Mouse (Mus musculus) MEL (cell line): Measurements from ENCODE around the gene Ankrd36.
A peak's percentile ranks its signal among the peaks of the same experiment; 100 is the strongest.

Experiments
- CHD2 ChIP-seq: IDR thresholded peaks from 2 replicates; pipeline ENCODE4 v1.6.1; 2011; ENCODE audit warnings: low read length, improper control_type of control experiment
- CTCF ChIP-seq, 3 experiments: IDR thresholded peaks in 2 of 3; conservative IDR thresholded peaks in 1 of 3; 2 replicates each; pipeline ENCODE4 v1.5.1; 2011 to 2012; ENCODE audit warnings: low read length in 3 of 3, low read depth in 2 of 3, mild to moderate bottlenecking in 2 of 3, improper control_type of control experiment in 1 of 3, inconsistent platforms in 1 of 3, mixed read lengths in 1 of 3, moderate library complexity in 1 of 3; ENCODE audit not compliant: control insufficient read depth in 1 of 3, insufficient read depth in 1 of 3, poor library complexity in 1 of 3, severe bottlenecking in 1 of 3
- EP300 ChIP-seq, 2 experiments: IDR thresholded peaks; 2 replicates each; pipeline ENCODE4 v1.6.1; 2011; ENCODE audit warnings: improper control_type of control experiment in 2 of 2, low read length in 2 of 2, low read depth in 1 of 2, mild to moderate bottlenecking in 1 of 2
- GABPA ChIP-seq: IDR thresholded peaks from 2 replicates; pipeline ENCODE4 v1.6.1; 2012; ENCODE audit warnings: low read depth, mild to moderate bottlenecking, inconsistent platforms, low read length, improper control_type of control experiment, moderate library complexity
- GATA1 ChIP-seq: IDR thresholded peaks from 2 replicates; pipeline ENCODE4 v1.6.1; 2011; ENCODE audit warnings: low read depth, low read length, improper control_type of control experiment
- MAX ChIP-seq: IDR thresholded peaks from 2 replicates; pipeline ENCODE4 v1.6.1; 2011; ENCODE audit warnings: low read length, improper control_type of control experiment
- MXI1 ChIP-seq: IDR thresholded peaks from 2 replicates; pipeline ENCODE4 v1.6.1; 2011; ENCODE audit warnings: mild to moderate bottlenecking, low read depth, low read length, improper control_type of control experiment
- POLR2A ChIP-seq, 2 experiments: IDR thresholded peaks; 2 replicates each; pipeline ENCODE4 v1.6.1; 2011 to 2012; ENCODE audit warnings: low read length in 2 of 2, mild to moderate bottlenecking in 2 of 2, control low read depth in 1 of 2, improper control_type of control experiment in 1 of 2, low read depth in 1 of 2, moderate library complexity in 1 of 2; ENCODE audit not compliant: control insufficient read depth in 1 of 2, insufficient read depth in 1 of 2, poor library complexity in 1 of 2
- POLR2AphosphoS2 ChIP-seq: IDR thresholded peaks from 2 replicates; pipeline ENCODE4 v1.6.1; 2011; ENCODE audit warnings: low read length, improper control_type of control experiment
- POLR2AphosphoS5 ChIP-seq: IDR thresholded peaks from 2 replicates; pipeline ENCODE4 v1.6.1; 2012; ENCODE audit warnings: low read depth, borderline replicate concordance, mild to moderate bottlenecking, inconsistent platforms, low read length, moderate library complexity, mixed read lengths
- ZC3H11A ChIP-seq: IDR thresholded peaks from 2 replicates; pipeline ENCODE4 v1.6.1; 2012; ENCODE audit warnings: low read depth, mild to moderate bottlenecking, inconsistent platforms, low read length, improper control_type of control experiment

GRCm38 (mm10) chr11:5541799-5542481 is 27.5 kb upstream of the Ankrd36 start, which contains the start of gene Ccdc117:
- peak; percentile 60 to 62 for TF ChIP-seq EP300 (IDR thresholded peaks at IDR 0.05; ENCODE audit: low read depth in 1 of 2, low read length in 2 of 2)
- peak in 2 of 3 experiments; percentile 4 to 24; a peak in 2 of 6 replicates for TF ChIP-seq CTCF (IDR thresholded peaks at IDR 0.05 in 2 of 3, conservative IDR thresholded peaks at IDR 0.05 in 1 of 3; ENCODE audit: control insufficient read depth in 1 of 3, insufficient read depth in 1 of 3, low read depth in 2 of 3, low read length in 3 of 3, poor library complexity in 1 of 3, severe bottlenecking in 1 of 3)
- TF ChIP-seq GABPA, result 0 out of 2 replicates have a peak, but pooled peaks have one; percentile 63
- peak; percentile 83 for TF ChIP-seq MAX
- TF ChIP-seq MXI1, result peak; percentile 89
- peak; percentile 90 for TF ChIP-seq GATA1
- TF ChIP-seq CHD2, result no peak; the same call in 1 of the 2 replicates
- peak; percentile 38 to 76; a peak in 2 of 4 replicates for TF ChIP-seq POLR2A (IDR thresholded peaks at IDR 0.05; ENCODE audit: control insufficient read depth in 1 of 2, insufficient read depth in 1 of 2, low read depth in 1 of 2, low read length in 2 of 2, poor library complexity in 1 of 2)
- TF ChIP-seq ZC3H11A, result no peak
- no peak for TF ChIP-seq POLR2AphosphoS5
- peak; percentile 79 for TF ChIP-seq POLR2AphosphoS2
